Mouse (Mus musculus): ENCODE measurements around the gene Spen.

DNA sequence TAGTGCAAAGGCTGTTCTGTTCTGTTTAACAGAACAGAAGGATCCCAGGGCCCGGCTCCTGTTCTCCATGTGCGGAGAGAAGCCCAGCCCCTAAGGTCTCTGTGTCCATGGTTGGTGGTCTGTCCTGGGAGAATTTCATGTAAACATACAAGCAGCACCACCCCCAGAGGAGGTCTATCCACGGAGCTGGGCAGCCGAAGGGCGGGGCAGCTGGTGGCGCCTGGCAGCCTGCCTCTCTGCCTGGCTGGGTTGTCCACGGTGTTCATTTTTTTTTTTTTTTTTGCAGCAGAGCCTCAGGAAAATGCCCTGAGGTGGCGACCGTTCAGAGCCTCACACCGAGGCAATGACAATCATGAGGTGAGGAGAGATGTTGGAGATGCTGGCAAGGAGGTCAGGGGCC, 69.8 kb downstream of the Spen start:
- no peak for TF ChIP-seq MYOD1 (IDR thresholded peaks at IDR 0.05; ENCODE audit: control insufficient read depth in 1 of 3, insufficient read length in 2 of 3, low read depth in 2 of 3)
- no peak for TF ChIP-seq REST (IDR thresholded peaks at IDR 0.05; ENCODE audit: insufficient read depth, insufficient read length)
- TF ChIP-seq USF1 (IDR thresholded peaks at IDR 0.05; ENCODE audit: low read depth): no peak
- TF ChIP-seq POLR2A (IDR thresholded peaks at IDR 0.05; ENCODE audit: insufficient read length, low read depth): no peak
- no peak for TF ChIP-seq TCF3 (IDR thresholded peaks at IDR 0.05; ENCODE audit: insufficient read length, low read depth)
- TF ChIP-seq E2F4 (IDR thresholded peaks at IDR 0.05; ENCODE audit: insufficient read depth): no peak
- TF ChIP-seq MAX (IDR thresholded peaks at IDR 0.05; ENCODE audit: low read depth): no peak
- TF ChIP-seq MYOG (IDR thresholded peaks at IDR 0.05; ENCODE audit: control insufficient read depth in 1 of 3, insufficient read depth in 1 of 3, insufficient read length in 2 of 3, low read depth in 2 of 3): no peak

All from myocyte (in vitro differentiated cells).